8 mouse cellular contexts compared by ENCODE assay signal in genomic region chr3:97824011-97824711, GRCm38 (mm10).
DNase-seq lines count a peak whose midpoint lies in the region; ATAC-seq and TF ChIP-seq lines count a peak whose summit lies in the region.

No protein-coding gene starts in this region.

- no peak for TF ChIP-seq POLR2A in spleen, adult 2 months (IDR thresholded peaks at IDR 0.05; ENCODE audit: low read depth, low read length)

- 0% methylated on average over 22 of the region's 29 CpGs for WGBS in embryonic facial prominence, embryonic 14.5 days
- under 1% methylated on average over 29 of the region's 29 CpGs for WGBS in heart, embryonic 15.5 days
- 2% methylated on average over 29 of the region's 29 CpGs for WGBS in spleen, adult 2 months

- peak overlapping the region; percentile 68 for H3K4me2 ChIP-seq in embryonic facial prominence, embryonic 14.5 days (ENCODE audit: low read depth, low read length)
- H3K4me2 ChIP-seq in heart, embryonic 15.5 days, result peak overlapping the region; percentile 74

- peak overlapping the region; percentile 48 for H3K9ac ChIP-seq in embryonic facial prominence, embryonic 14.5 days (ENCODE audit: low read depth, low read length)
- peak overlapping the region; percentile 70 for H3K9ac ChIP-seq in heart, embryonic 15.5 days

- peak; percentile 4 for DNase-seq in NIH3T3 (ENCODE audit: low read depth)
- DNase-seq in embryonic facial prominence, embryonic 14.5 days (ENCODE audit: low spot score), result peak; percentile 62
- peak; percentile 51 for DNase-seq in kidney, postnatal 10 days
- DNase-seq in spleen, adult 2 months (ENCODE audit: low read depth in 1 of 2, low spot score in 2 of 2), result peak; percentile 28 to 59
- no peak for DNase-seq in ovary, postnatal 14 days (ENCODE audit: low spot score)
- no peak for DNase-seq in frontal cortex, postnatal 25 days (ENCODE audit: low spot score in 2 of 2)

- H3K36me3 ChIP-seq in embryonic facial prominence, embryonic 14.5 days (ENCODE audit: control insufficient read depth, insufficient read depth, low read length), result no peaks in the 10 kb centered on the region
- no peaks in the 10 kb centered on the region for H3K36me3 ChIP-seq in heart, embryonic 15.5 days
- no peaks in the 10 kb centered on the region for H3K36me3 ChIP-seq in megakaryocyte, embryonic 14.5 days (replicated peaks; ENCODE audit: low read length)
- H3K36me3 ChIP-seq in spleen, adult 2 months (ENCODE audit: control insufficient read depth, insufficient read depth, low read length), result no peaks in the 10 kb centered on the region

- no peak overlapping the region for H3K27ac ChIP-seq in embryonic facial prominence, embryonic 14.5 days (replicated peaks; ENCODE audit: low read depth, low read length)
- H3K27ac ChIP-seq in heart, embryonic 15.5 days, result peak overlapping the region; percentile 98
- peak overlapping the region; percentile 31; the same call in 1 of the 2 replicates for H3K27ac ChIP-seq in spleen, adult 2 months (ENCODE audit: insufficient read depth, low read length)

- ATAC-seq in embryonic facial prominence, embryonic 14.5 days (ENCODE audit: low read depth), result peak; percentile 82
- peak; percentile 85 for ATAC-seq in heart, embryonic 15.5 days (replicated peaks; ENCODE audit: insufficient number of reproducible peaks, insufficient read depth, low FRiP score, low read depth)

- no peak for TF ChIP-seq CTCF in spleen, adult 2 months (IDR thresholded peaks at IDR 0.05; ENCODE audit: extremely low read depth, insufficient read depth, insufficient read length, insufficient replicate concordance)

- peak overlapping the region; percentile 43 for H3K4me3 ChIP-seq in embryonic facial prominence, embryonic 14.5 days (ENCODE audit: low read depth, low read length)
- H3K4me3 ChIP-seq in heart, embryonic 15.5 days, result peak overlapping the region; percentile 65
- H3K4me3 ChIP-seq in megakaryocyte, embryonic 14.5 days (replicated peaks), result peak overlapping the region; percentile 89
- peak overlapping the region; percentile 47; the same call in 1 of the 2 replicates for H3K4me3 ChIP-seq in spleen, adult 2 months (ENCODE audit: extremely low read depth, insufficient read depth, insufficient read length)

- H3K27me3 ChIP-seq in embryonic facial prominence, embryonic 14.5 days (replicated peaks; ENCODE audit: control insufficient read depth, insufficient read depth, low read length), result peaks cover 12% of the 10 kb centered on the region; the same call in 1 of the 2 replicates
- H3K27me3 ChIP-seq in heart, embryonic 15.5 days, result no peaks in the 10 kb centered on the region
- H3K27me3 ChIP-seq in megakaryocyte, embryonic 14.5 days (replicated peaks), result peaks cover 51% of the 10 kb centered on the region
- no peaks in the 10 kb centered on the region for H3K27me3 ChIP-seq in spleen, adult 2 months (ENCODE audit: control insufficient read depth, insufficient read depth, low read length)

- H3K9me3 ChIP-seq in embryonic facial prominence, embryonic 14.5 days (ENCODE audit: control insufficient read depth, low read length), result no peaks in the 10 kb centered on the region
- no peaks in the 10 kb centered on the region for H3K9me3 ChIP-seq in heart, embryonic 15.5 days (replicated peaks)
- H3K9me3 ChIP-seq in megakaryocyte, embryonic 14.5 days, result no peaks in the 10 kb centered on the region

- peaks cover 10% of the 10 kb centered on the region; the same call in 1 of the 2 replicates for H3K4me1 ChIP-seq in embryonic facial prominence, embryonic 14.5 days (ENCODE audit: control insufficient read depth, insufficient read depth, low read length)
- H3K4me1 ChIP-seq in heart, embryonic 15.5 days (replicated peaks), result peaks cover 33% of the 10 kb centered on the region
- peaks cover 10% of the 10 kb centered on the region for H3K4me1 ChIP-seq in megakaryocyte, embryonic 14.5 days
- H3K4me1 ChIP-seq in spleen, adult 2 months (ENCODE audit: control insufficient read depth, insufficient read depth, insufficient read length), result peaks cover 3% of the 10 kb centered on the region; the same call in 1 of the 2 replicates

Comparison
In these comparisons a context has a peak if more than half of its experiments do, and no peak if none do; other contexts are left out.
1. DNase-seq: peak in NIH3T3 (single experiment), embryonic facial prominence, embryonic 14.5 days (single experiment), kidney, postnatal 10 days (single experiment) and spleen, adult 2 months (2 of 2); none in ovary, postnatal 14 days (single experiment) and frontal cortex, postnatal 25 days (0 of 2).
2. Peak in every context shown above with its lines, with median percentiles within 50 percentile points of each other: H3K4me3 ChIP-seq.